Mouse (Mus musculus) erythroid progenitor cell, adult 5-6 weeks (primary cell): ENCODE data around the gene Lmod3. TPM values are rescaled to one million over a fixed set of nuclear protein-coding genes. Genes with fewer than 3 reads are reported as not detected.

ENCODE experiments used
- ATAC-seq: replicated peaks from 2 replicates; pipeline ENCODE4 v1.8.0; 2016; ENCODE audit warnings: moderate number of reproducible peaks, mild to moderate bottlenecking, moderate TSS enrichment, inconsistent platforms; ENCODE audit not compliant: poor library complexity, low FRiP score, severe bottlenecking
- total RNA-seq, 2 experiments: library from RNA; stranded (forward) in 1 of 2; stranded (reverse) in 1 of 2; fragments of 150-400 nt in 1 of 2; fragments of 186-747, 209-891 nt in 1 of 2; gene quantifications; 2 replicates each; pipeline versions ENCODE4 v1.2.3 to v1.2.4; 2015 to 2017; ENCODE audit warnings: low replicate concordance in 2 of 2

The Lmod3 gene
- total RNA-seq, 2 experiments from 2014 or later: not detected

DNA sequence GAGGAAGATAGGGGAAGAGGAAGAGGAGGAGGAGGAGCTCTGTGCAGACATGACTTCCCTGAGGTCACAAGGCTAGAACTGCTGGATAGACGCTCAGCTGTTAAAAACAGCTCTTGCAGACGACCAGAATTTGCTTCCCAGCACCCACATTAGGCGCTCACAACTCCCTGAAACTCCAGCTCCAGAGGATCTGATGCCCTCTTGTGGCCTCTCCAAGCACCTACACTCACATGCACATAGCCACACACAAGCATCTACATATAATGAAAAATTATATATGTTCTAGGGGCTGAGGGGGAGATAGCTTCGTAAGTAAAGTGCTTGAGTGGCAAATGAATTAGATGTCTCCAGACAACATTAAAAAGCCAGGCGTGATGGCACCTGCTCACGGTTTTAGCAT is 13.2 kb downstream of the Lmod3 start:
- no peak for ATAC-seq

- no peak for ATAC-seq
Measured at GRCm38 (mm10) chr6:97236088-97236487, 16.5 kb downstream of the Lmod3 start.

DNA sequence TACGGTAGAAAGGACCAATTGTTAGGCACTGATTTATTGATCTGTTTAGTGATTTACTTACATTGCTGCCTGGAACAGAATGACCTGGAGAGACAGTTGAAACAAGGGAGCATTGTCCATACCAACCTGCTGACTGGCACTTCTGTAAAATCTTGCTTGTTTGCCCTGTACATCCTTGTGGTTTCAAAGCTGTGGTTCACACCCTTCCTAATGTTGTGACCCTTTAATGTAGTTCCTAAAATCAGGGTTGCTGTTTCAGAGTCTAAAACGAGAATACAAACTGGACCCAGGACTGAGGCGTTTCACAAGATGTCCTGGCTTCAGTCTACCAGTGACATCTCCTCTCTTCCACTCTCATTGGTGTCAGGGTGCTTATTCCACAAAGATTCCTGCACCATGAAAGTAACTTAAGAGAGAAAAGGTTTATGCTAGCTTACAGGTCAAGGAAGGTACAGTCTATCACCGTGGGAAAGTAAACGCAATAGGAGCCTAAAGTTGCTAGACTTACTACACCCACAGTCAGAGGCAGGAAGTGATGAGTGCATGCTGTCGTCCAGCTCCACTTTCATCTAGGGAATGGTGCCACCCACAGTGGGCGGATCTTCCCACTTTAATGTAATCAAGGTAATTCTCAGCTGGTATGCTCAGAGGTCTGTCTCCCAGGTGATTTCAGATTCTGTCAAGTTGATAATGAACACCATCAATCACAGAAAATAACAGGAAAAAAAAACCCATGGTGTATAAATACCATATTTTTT is 17.5 kb downstream of the Lmod3 start:
- ATAC-seq: no peak

DNA sequence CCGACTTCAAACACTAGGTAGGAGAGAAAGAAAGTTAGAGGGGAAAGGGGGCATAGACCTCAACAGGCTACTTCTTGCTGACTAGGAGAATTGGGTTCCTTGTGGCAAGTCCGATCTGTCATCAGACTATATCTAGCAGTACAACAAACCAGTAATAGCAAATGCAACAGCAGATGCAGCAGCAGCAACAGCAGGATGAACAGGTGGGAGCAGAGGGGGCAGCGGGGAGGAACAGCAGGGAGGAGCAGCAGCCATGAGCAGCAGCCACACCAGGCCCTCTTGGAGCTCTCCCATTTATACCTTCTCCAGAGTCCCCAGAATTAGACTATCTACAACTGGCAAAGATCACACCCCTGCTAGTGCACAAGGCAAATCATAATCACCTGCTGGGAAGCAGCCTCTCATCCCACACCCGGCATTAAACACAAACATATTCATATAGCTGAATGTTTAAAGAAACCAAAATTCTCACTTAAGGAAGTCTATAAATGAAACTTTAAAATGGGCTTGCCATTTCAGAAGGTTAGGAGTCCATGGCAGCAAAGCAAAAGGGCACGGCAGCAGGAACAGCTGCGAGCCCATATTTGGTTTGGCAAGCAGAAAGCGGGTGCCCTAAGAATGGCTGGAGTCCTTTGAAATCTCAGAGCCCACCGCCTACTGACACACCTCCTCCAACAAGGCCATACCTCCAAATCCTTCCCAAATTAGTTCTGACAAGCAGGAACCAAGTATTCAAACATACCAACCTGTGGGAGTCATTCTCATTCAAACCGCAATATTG is 25.3 kb downstream of the Lmod3 start:
- no peak for ATAC-seq

DNA sequence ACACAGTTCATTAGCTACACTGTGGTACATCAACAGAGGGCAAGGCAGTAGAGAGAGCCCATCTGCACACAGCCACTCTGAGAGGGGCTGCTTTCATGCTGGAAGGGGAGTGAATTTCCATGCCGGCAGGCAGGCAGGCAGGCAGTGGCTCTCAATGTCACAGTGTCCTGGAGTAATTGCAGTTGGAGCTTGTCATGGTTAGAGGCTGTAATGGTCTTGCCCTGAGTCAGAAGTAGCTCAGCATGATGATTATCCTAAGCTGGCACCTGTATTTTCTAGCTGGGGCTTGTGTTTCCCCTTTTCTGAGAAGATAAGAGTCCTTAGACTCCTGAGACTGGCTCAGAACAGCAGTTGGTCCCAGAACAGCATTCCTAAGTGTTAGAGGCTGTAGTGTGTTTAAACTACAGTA is 26.5 kb downstream of the Lmod3 start:
- no peak for ATAC-seq

DNA sequence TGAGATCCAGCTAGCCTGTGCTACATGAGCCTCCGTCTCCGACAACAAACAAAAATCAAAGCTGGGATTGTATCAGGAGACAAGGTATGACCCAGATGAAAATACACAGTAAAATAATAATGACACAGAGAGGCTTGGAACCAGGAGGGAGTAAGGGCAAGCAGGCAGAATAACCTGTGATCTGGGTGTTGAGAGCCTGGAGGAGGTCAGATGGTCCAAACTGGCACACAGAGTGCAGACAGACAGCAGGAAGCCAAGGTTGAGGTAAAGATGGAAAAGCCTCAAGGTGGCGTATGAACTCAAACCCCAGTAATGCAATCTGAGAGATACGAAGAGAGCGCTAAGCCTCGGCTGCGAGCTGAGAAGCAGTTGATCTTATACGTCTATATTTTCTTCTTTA is 28.1 kb downstream of the Lmod3 start:
- no peak for ATAC-seq

DNA sequence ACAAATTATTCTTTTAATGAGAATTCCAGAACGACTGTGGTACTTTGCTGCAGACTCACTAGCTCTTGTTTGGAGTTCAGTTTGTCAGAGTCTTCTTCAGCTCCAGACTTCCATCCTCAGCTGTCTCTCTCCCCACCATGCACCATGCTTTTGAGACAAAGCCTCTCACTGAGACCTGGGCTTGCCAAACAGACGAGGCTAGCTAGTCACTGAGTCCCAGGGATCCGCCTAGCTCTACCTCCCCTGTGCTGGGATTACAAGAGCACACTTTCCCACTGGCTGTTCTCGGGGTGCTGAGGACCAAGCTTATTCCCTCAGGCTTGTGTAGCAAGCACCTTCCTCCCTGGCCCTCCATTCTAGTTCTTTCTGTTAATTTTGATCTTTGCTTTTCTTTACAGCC is 29.0 kb downstream of the Lmod3 start:
- no peak for ATAC-seq

DNA sequence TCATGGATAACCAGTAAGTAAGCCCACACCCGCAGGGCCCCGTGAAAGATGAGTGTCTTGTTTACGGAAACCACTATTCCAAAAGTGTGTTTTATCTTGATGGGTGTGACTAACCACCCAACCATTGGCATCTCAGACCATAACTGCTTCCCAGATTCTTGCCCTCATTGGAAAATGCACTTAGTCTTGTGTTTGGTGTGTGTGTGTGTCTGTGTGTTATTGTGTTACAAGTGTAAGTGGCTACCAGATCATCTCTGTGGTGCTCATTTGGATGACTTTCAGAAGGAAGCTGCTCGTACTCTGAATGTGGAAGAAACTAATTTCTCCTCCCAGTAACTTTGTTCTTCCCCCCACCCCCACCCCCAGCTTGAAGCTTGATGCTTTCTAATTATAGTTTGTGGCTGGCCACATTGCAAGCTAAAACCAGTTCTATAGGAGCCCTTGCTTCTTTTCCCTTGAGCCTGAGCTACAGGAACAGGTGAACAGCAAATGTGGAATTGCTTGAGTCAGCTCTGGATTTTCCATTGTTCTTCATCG is 29.6 kb downstream of the Lmod3 start:
- no peak for ATAC-seq

GRCm38 (mm10) chr6:97222321-97222720 is 30.2 kb downstream of the Lmod3 start:
- 0 out of 2 replicates have a peak, but pooled peaks have one; percentile 8 for ATAC-seq

DNA sequence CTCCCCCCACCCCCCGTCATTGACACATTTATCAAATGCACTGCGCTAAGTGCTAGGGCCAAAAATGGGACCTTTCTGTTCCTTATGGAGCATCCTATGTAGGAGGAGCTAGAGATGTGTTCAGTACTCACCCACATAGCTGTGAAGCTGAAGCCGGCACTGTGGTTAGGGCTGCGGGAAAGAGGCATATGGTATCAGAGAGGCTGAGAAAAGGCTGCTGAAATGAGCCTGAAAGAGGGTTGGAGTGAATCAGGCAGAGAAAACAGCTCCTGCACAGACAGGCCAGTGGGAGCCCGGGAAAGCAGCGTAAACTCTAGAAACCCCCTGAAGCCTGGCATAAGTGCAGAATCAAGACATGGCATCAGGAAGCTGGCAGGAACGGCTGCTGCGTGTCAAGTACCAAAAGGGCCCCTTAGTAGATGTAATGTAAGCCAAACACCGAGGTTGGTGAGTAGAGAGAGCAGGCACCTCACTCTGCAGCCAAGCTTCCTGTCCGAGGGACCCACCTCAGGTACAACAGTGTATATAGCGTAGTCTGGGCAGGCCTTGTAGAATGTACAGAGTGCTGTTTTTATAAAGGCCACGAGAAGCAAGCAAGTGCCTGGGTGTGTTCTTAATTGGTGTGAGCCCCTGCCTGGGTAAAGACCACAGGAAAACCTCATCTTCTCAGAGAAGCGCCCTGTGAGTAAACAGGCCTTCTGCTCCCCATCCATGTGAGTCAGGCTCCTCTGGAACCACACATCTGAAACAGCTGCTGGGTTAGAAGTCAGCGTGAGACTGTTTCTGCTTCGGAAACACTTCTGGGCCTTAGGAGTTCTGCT is 31.1 kb downstream of the Lmod3 start:
- no peak for ATAC-seq

- no peak for ATAC-seq
Measured at GRCm38 (mm10) chr6:97220672-97221071, 31.9 kb downstream of the Lmod3 start.

DNA sequence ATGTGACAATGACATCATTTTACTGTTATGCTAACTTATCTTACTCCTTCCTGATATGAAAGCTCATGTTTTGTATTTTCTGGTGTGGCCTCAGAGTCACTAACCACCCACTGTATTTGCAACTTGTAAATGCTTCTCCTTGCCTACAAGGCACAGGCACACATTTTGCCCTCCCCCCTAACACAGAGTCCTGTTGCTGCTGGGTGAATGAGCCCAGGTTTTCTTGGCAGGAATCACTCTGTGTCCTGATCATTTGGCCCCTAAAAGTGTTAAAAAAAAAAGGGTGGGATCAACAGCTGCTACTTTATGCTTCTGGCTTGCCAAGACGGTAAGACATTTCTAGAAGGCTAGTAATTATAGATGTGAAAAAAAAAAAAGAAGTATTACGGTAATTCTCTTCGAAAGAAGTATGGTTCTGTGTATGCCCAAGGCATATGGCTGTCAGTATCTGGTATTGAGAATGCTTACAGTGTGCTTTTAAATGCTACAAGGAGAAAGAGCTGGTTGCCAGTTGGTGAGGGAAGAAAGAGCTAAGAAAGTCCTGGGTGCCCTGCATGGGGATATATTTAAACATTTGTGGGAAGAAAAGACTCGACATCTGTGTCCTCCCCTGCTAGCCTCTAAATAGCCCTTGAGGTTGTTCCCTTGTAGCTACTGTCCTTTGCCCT is 36.3 kb downstream of the Lmod3 start:
- ATAC-seq: no peak

DNA sequence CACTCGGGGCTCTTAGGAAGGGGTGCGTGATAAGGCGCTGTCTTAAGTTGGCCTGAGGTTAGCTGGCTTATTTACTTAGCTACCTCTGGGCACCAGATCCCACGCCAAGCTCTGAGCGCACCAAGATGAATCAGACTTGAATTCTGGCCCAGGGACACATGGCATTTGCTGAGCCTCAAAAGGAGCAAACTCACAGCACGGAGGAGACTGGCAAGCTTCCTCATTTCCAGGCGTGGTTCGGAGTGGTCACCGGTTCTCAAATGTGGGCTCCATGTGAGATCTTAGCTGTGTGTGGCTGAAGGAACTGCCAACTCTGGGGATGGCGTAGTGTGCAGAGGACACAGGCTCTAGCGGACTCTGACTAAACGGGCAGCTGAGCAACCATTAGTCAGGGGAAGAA is 40.6 kb downstream of the Lmod3 start:
- ATAC-seq: peak; percentile 32; the same call in 1 of the 2 replicates

DNA sequence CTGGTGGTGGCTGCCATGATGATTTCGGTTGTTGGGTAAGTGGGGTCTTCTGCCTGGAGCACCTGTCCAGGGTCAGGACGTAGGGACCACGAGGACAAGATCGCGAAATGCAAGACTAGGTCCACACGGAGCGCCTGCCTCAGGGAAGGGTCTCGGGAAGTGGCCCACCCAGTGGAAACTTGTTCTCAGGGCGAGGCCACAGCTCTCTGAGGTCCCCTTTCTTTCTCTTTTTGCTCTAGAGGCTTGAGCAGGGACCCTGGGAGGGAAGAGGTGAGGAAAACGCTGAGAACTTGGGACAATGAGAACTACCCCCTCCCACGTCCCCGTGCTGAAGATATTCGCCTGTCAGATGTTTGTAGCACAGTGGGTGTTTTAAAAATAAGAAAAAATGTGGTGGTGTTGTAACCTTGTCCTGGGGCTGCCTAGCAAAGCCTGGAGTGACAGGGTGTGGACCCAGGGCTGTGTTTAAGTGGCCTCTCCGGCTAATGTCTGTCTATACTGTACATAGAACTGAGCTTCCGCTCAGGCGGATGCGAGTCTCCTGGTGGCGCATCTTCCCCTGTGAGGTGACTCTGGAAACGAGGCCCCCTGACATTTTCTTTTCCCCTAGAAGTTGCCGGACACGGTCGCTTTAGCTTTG is 41.5 kb downstream of the Lmod3 start:
- ATAC-seq: peak; percentile 73

- ATAC-seq: peak; percentile 83
Measured at GRCm38 (mm10) chr6:97210191-97210961, 42.2 kb downstream of the Lmod3 start, which contains the start of gene Arl6ip5. Gene Arl6ip5 (plus strand): TSS chr6:97210689.

GRCm38 (mm10) chr6:97209751-97210150 is 42.8 kb downstream of the Lmod3 start:
- ATAC-seq: no peak

GRCm38 (mm10) chr6:97209201-97209600 is 43.4 kb downstream of the Lmod3 start:
- ATAC-seq: no peak

DNA sequence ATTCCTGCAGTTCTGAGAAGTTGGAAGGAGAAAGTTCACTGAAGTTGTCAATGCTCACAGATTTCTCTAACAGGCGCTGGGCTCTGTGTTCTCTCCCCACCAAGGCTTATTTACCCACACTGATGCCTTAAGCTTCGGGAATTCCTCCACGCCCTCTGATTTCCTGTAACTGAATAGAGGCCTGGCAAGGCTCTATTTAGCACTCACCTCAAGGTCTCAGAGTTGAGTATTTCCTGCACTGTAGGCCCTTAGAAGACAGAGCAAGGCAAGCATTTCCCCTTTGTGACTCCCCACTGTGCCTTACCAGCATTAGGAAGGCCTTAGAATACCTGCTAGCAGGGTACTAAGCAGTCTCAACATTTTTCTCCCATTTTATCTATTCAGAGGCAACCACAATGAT is 44.2 kb downstream of the Lmod3 start:
- no peak for ATAC-seq
